Mouse (Mus musculus): ENCODE measurements around the gene Tmem121b.

GRCm38 (mm10) chr6:120491862-120492498 is 1.6 kb downstream of the Tmem121b start:
- TF ChIP-seq GATA1 (IDR thresholded peaks at IDR 0.05; ENCODE audit: low read length) (no peak), TAL1 (IDR thresholded peaks at IDR 0.05; ENCODE audit: low read length) (no peak)
